Mouse (Mus musculus) midbrain, embryonic 14.5 days (tissue): Measurements from ENCODE around the gene Slc15a1. TPM values are rescaled to one million over a fixed set of nuclear protein-coding genes. Genes with fewer than 3 reads are reported as not detected.

Source experiments
- ATAC-seq: fragments of 200-750 bp; cut with Nextera tagmentation; 2 replicates; pipeline ENCODE4 v1.8.0; 2017; ENCODE audit warnings: moderate number of reproducible peaks, moderate library complexity; ENCODE audit not compliant: low FRiP score, low TSS enrichment
- DNase-seq: peaks from one replicate; pipeline ENCODE4 v3.0.0-alpha.2; 2015
- H3K27ac ChIP-seq: fragments of 300-500 bp; sonication (generic); replicated peaks from 2 replicates; pipeline ENCODE4 v1.5.1; 2014; ENCODE audit warnings: mild to moderate bottlenecking, low read depth, low read length, moderate library complexity
- H3K27me3 ChIP-seq: fragments of 300-500 bp; sonication (generic); 2 replicates; pipeline ENCODE4 v1.6.1; 2014; ENCODE audit warnings: low read length, control low read depth, mixed read lengths; ENCODE audit not compliant: control insufficient read depth, insufficient read depth
- H3K36me3 ChIP-seq: fragments of 300-500 bp; sonication (generic); 2 replicates; pipeline ENCODE4 v1.6.1; 2014; ENCODE audit warnings: low read length, control low read depth; ENCODE audit not compliant: control insufficient read depth, insufficient read depth
- H3K4me1 ChIP-seq: fragments of 300-500 bp; sonication (generic); 2 replicates; pipeline ENCODE4 v1.6.1; 2014; ENCODE audit warnings: mild to moderate bottlenecking, antibody characterized with exemption, low read length, control low read depth; ENCODE audit not compliant: control insufficient read depth, insufficient read depth
- H3K4me2 ChIP-seq: fragments of 300-500 bp; sonication (generic); 2 replicates; pipeline ENCODE4 v1.6.1; 2014; ENCODE audit warnings: mild to moderate bottlenecking, low read length, moderate library complexity
- H3K4me3 ChIP-seq: fragments of 300-500 bp; sonication (generic); replicated peaks from 2 replicates; pipeline ENCODE4 v1.5.1; 2014; ENCODE audit warnings: low read depth, low read length
- H3K9ac ChIP-seq: fragments of 300-500 bp; sonication (generic); replicated peaks from 2 replicates; pipeline ENCODE4 v1.6.1; 2014; ENCODE audit warnings: mild to moderate bottlenecking, low read length, moderate library complexity
- H3K9me3 ChIP-seq: fragments of 300-500 bp; sonication (generic); 2 replicates; pipeline ENCODE4 v1.6.1; 2016; ENCODE audit warnings: low read length, control low read depth, mixed read lengths; ENCODE audit not compliant: control insufficient read depth
- WGBS: fragments of 180-500 bp; shearing (Covaris S2); extraction: QIAGEN DNeasy Blood & Tissue Kit; methylation state at CpG from one replicate; pipeline ENCODE4 v1.1.7; 2014; 5-methylcytosine and 5-hydroxymethylcytosine counted together
- polyA plus RNA-seq: library from polyadenylated mRNA; unstranded; fragments of >200 nt; fragmentation: Nextera tagmentation; extraction: Ambion mirVana; gene quantifications from 2 replicates; pipeline ENCODE4 v1.2.1, GENCODE M21; 2014

Gene Slc15a1
- polyA plus RNA-seq, 1 experiment from 2014 or later = not detected

DNA sequence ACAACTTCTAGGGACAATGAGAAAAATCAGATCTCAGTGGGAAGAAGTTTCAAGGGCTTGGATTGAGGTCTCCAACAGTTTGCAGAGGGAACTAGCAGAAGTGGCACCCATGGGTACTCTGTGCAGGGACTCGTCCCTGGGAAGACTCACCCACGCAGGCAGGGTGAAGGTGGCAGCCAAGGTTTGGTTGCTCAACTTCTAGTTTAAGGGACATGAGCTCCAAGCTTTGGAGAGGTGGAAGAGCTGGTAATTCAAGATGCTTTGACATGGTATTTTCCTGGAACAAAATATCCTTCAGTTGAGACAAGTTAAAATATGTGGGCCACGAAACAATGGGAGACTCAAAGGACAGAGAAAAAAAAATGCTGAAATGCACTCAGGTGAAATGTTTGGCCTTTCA lies 29.4 kb upstream of the Slc15a1 start:
- Histone ChIP-seq H3K9me3 (no peaks in the 10 kb centered on the region), H3K9ac (no peak overlapping the region), H3K4me2 (no peak overlapping the region), H3K4me1 (no peaks in the 10 kb centered on the region), H3K36me3 (no peaks in the 10 kb centered on the region), H3K27me3 (no peaks in the 10 kb centered on the region), H3K27ac (no peak overlapping the region), H3K4me3 (no peak overlapping the region)
- 95% methylated on average over 3 of the region's 3 CpGs for WGBS
- no peak for ATAC-seq
- DNase-seq = no peak

DNA sequence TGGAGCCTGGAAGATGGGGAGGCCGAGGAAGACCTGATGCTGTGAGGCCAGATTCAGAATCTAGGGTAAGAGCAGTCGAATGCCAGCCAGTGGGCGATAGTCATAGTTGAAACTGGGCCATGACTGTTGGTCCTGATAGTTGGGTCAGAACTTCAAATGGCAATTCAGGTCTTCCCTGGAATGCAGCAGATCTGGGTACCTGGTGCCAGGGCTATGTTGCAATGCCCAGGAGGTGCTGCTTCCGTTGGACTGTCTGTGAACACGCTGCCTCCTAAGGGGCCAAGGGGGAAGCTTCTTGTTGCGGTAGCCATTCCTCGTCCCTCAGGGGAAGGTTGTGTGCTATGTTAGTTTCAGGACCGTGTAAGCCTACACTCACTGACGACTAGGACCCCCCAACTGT lies 25.8 kb upstream of the Slc15a1 start:
- no peaks in the 10 kb centered on the region for H3K9me3 ChIP-seq
- 88% methylated on average over 9 of the region's 9 CpGs for WGBS
- H3K36me3 ChIP-seq = no peaks in the 10 kb centered on the region
- H3K4me2 ChIP-seq = no peak overlapping the region
- no peak overlapping the region for H3K27ac ChIP-seq
- no peak overlapping the region for H3K9ac ChIP-seq
- no peaks in the 10 kb centered on the region for H3K27me3 ChIP-seq
- no peak for ATAC-seq
- no peak for DNase-seq
- no peaks in the 10 kb centered on the region for H3K4me1 ChIP-seq
- H3K4me3 ChIP-seq = no peak overlapping the region

DNA sequence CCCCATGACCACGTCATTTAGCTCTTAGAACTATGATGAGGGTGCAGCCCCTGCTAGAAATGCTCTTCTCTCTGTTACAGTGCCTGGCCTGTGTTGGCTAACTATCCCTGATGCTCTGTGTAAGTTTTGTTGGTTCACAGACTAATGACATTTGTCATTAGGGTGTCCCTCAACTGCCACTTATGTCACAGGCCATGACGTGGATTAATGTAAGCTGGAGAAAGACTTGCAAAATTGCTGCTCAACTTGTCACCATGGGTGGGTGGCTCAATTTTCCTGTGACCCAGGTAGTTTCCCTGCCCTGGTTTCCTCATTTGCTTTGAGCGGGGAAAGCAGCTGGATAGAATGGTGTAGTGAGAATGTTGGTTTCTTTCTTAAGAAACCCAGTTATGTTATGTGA lies 22.8 kb upstream of the Slc15a1 start:
- Histone ChIP-seq H3K27ac (no peak overlapping the region), H3K9me3 (no peaks in the 10 kb centered on the region), H3K4me3 (no peak overlapping the region), H3K36me3 (no peaks in the 10 kb centered on the region), H3K4me1 (no peaks in the 10 kb centered on the region), H3K4me2 (no peak overlapping the region), H3K9ac (no peak overlapping the region), H3K27me3 (no peaks in the 10 kb centered on the region)
- ATAC-seq (no peak), DNase-seq (no peak)
- 82% methylated on average over 3 of the region's 3 CpGs for WGBS

DNA sequence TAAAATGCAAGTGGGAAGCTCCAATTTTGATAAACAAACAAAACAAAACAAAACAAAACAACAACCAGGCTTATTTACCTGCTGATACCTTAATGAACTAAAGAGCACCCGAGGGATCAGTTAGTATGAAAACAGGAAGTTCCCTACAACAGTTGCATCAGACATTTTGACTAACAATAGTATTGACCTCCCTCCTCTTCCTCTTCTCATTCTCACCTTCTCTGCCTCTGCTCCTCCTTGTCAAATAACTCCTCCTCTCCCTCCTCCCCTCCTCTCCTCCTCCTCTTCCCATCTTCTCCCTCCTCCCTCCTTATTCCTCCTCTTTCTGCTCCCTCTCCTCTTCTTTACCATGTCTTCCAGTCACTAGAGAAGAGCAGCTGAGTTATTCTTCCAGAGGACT lies 22.1 kb upstream of the Slc15a1 start:
- H3K9me3 ChIP-seq = no peaks in the 10 kb centered on the region
- H3K27ac ChIP-seq = no peak overlapping the region
- H3K4me1 ChIP-seq = no peaks in the 10 kb centered on the region
- H3K9ac ChIP-seq = no peak overlapping the region
- H3K27me3 ChIP-seq = no peaks in the 10 kb centered on the region
- WGBS = 75% methylated on average over 1 of the region's 1 CpGs
- H3K4me2 ChIP-seq = no peak overlapping the region
- ATAC-seq (no peak), DNase-seq (no peak)
- H3K4me3 ChIP-seq = no peak overlapping the region
- H3K36me3 ChIP-seq = no peaks in the 10 kb centered on the region

DNA sequence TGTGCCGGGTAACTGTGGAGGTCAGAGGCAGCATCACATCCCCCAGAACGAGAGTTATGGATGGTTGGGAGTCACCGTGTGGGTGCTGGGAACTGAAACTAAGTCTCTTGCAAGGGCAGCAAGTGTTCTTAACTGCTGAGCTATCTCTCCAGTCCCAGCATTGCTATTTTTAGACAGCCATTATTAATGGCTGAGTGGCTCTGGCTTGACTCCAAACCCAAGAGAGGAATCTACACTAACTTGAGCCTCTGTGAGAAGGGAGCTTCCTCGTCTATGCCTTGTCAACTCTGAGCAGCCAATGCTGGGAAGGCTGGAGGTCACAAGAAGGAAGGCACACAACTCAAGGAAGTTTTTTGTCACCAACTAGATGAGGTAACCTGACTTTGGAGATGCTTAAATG lies 16.7 kb upstream of the Slc15a1 start:
- WGBS = 90% methylated on average over 4 of the region's 4 CpGs
- no peaks in the 10 kb centered on the region for H3K9me3 ChIP-seq
- no peak for ATAC-seq
- no peak overlapping the region for H3K4me3 ChIP-seq
- H3K9ac ChIP-seq = no peak overlapping the region
- H3K27me3 ChIP-seq = no peaks in the 10 kb centered on the region
- no peak for DNase-seq
- no peaks in the 10 kb centered on the region for H3K36me3 ChIP-seq
- no peak overlapping the region for H3K4me2 ChIP-seq
- H3K27ac ChIP-seq = no peak overlapping the region
- no peaks in the 10 kb centered on the region for H3K4me1 ChIP-seq

DNA sequence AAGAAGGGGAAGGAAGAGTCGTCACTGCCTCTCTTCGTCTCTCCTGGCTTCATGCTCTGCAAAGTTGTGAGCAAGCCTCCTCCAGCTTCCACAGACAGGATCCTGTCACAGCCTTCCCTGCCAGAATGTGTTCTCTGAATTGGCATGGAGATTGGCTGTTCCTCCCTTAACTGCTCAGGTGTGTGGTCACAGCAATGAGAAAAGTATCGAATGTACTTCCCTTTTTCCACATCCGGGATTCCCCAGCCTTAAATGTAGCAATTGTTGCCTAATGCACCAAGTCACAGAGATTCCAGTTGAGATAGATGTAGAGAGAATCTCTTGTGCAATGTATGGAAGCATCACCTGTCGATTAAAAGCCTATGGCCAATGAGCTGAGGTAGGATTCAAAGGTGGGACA lies 11.8 kb upstream of the Slc15a1 start:
- Histone ChIP-seq H3K9me3 (no peaks in the 10 kb centered on the region), H3K4me3 (no peak overlapping the region), H3K36me3 (no peaks in the 10 kb centered on the region), H3K27me3 (no peaks in the 10 kb centered on the region), H3K27ac (no peak overlapping the region), H3K4me1 (no peaks in the 10 kb centered on the region), H3K4me2 (no peak overlapping the region), H3K9ac (no peak overlapping the region)
- WGBS = 88% methylated on average over 5 of the region's 5 CpGs
- DNase-seq (no peak), ATAC-seq (no peak)

DNA sequence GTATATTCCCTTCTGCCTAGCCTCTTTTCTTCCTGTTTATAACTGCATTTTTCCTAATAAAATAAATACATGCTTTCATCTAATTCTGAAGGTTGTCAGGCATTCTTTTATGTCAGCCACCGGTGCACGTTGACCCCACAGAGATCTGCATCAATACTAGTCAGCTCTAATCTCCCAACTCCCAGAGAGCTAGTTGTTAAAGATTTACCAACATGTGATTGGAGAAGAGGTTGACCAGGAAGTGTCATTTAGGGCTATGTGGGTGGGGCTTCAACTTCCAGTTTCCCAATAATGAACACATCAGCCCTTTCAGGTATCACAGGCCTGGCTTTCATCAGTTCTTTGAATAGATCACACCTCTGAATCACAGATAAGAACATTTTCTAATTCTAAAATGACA lies 3.9 kb upstream of the Slc15a1 start:
- H3K4me1 ChIP-seq = no peaks in the 10 kb centered on the region
- H3K27ac ChIP-seq = no peak overlapping the region
- H3K36me3 ChIP-seq = no peaks in the 10 kb centered on the region
- H3K27me3 ChIP-seq = peaks cover 16% of the 10 kb centered on the region
- ATAC-seq (no peak), DNase-seq (no peak)
- H3K4me2 ChIP-seq = no peak overlapping the region
- H3K9me3 ChIP-seq = no peaks in the 10 kb centered on the region
- no peak overlapping the region for H3K9ac ChIP-seq
- no peak overlapping the region for H3K4me3 ChIP-seq
- WGBS = 71% methylated on average over 2 of the region's 2 CpGs

DNA sequence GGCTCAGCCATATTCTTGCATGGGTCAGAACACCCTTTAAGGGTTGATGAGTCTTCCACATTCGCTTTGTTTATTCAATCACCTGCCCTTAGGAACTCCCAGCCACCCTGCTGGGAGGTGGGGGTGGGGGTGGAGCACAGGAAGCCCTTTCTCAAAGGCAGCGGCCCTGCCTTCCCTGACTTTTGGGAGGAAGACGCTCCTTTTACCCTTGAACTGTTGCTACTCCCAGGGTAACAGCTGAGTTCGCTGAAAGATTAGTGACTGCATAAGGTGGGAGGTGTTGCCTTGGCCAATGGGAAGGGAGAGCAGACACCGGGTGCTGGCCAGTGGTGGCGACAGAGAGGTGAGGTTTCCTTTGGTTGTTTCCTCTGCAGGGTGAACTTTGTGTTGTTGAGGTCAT lies 1.3 kb upstream of the Slc15a1 start:
- Histone ChIP-seq H3K27ac (no peak overlapping the region), H3K4me1 (no peaks in the 10 kb centered on the region), H3K9ac (no peak overlapping the region), H3K27me3 (peaks cover 18% of the 10 kb centered on the region), H3K36me3 (no peaks in the 10 kb centered on the region), H3K9me3 (no peaks in the 10 kb centered on the region), H3K4me3 (no peak overlapping the region), H3K4me2 (no peak overlapping the region)
- DNase-seq (no peak), ATAC-seq (no peak)
- WGBS = 25% methylated on average over 6 of the region's 6 CpGs

DNA sequence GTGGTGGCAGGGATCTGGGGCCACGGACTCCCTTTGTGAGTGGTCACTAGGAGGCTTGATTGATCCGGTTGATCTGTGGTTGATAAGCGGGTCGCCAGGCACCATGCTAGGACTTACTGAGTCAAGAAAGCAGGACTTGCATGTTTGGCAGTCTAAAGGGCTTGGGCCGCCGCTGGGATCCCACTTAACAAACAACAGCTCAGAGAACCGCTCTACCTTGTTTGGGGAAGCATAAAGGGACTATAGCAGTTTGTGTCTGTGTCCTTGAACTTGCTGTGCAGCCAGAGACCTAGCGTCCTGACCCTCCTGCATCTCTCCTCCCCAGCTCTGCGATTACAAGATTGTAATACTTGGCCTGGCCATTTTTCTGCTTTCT lies 421 bp upstream of the Slc15a1 start:
- Histone ChIP-seq H3K27me3 (peaks cover 18% of the 10 kb centered on the region), H3K27ac (no peak overlapping the region), H3K4me1 (no peaks in the 10 kb centered on the region), H3K4me3 (no peak overlapping the region), H3K36me3 (no peaks in the 10 kb centered on the region), H3K4me2 (peak overlapping the region; percentile 34), H3K9me3 (no peaks in the 10 kb centered on the region), H3K9ac (no peak overlapping the region)
- WGBS = 23% methylated on average over 9 of the region's 9 CpGs
- ATAC-seq = no peak
- DNase-seq = no peak
